Mouse (Mus musculus) inflammation-experienced regulatory T-cells, adult 6 months (primary cell): ENCODE measurements around the gene Togaram2. TPM values are rescaled to one million over a fixed set of nuclear protein-coding genes. Genes with fewer than 3 reads are reported as not detected.
"Not testable (repeated sequence)": the region's sequence is repeated elsewhere in the genome, so short reads cannot be mapped to it uniquely, and the experiment has no call there.

Experiments used
- ATAC-seq: one replicate; pipeline ENCODE4 v1.8.0; 2017
- polyA plus RNA-seq, 3 experiments: library from polyadenylated mRNA; unstranded; fragments of 100-300 nt; shearing (Covaris generic); gene quantifications; one replicate each; pipeline ENCODE4 v1.2.1; 2017

The Togaram2 gene
- polyA plus RNA-seq: not detected

- ATAC-seq: no peak
Measured at GRCm38 (mm10) chr17:71673092-71673491, at the start of gene Togaram2. Gene Togaram2 (plus strand): TSS chr17:71673261.

DNA sequence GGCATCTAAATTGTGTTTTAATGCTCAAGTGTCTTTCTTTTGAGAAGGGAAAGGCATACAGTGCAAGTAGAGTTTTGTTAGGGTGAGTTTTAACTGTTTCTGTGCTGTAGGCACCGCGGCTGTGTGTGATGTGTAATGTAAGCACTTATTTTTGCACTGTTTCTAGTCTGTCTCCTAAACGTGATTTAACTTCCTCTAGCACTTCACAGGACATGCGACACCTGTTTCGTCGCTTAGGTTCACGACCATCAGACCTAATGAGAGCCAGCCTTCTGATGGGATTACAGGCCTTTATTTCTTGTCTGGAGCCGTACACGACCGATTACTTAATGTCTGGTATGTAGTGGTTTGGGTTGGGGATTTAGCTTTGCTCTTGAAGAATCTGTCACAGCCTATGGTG lies 41.3 kb upstream of the Togaram2 start:
- no peak for ATAC-seq

DNA sequence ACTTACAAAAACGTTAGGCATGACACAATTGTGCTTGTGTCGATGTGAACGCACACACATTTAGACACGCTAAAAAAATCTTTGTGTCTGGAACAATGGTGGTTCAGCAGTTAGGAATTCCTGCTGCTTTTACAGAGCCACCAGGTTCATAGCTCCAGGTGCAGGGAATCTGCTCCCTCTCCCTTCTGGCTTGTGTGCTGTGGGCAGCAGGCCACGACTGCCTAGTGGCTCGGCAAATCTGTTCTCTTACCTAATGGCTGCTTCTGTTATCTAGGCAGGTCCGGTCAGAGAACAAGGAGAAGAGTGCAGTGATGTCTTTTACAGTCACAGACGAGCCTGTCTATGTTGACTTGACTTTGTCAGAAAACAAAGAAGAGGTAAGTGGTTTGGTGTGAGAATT lies 39.7 kb upstream of the Togaram2 start:
- no peak for ATAC-seq

DNA sequence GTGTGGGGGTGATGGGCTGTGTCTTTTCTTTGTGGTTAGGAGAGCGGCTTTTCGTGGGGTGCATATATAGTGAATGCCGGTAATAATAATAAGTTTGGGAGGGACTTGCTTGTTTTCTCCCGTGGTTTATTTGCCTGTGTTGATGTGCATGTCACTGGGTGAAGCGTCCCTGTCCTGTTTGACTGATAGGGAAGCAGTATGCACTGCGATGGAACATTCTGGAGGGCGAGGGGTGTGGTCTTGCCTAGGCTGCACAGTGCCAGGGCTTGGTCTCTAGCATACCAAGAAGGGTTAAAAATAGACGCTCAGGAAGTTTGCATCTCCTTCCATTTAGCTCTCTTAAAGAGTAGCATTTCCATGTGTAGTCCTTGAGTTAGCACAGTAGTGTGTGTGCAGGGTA lies 36.3 kb upstream of the Togaram2 start:
- no peak for ATAC-seq

- ATAC-seq: no peak
Measured at GRCm38 (mm10) chr17:71637750-71638265, 35.3 kb upstream of the Togaram2 start.

DNA sequence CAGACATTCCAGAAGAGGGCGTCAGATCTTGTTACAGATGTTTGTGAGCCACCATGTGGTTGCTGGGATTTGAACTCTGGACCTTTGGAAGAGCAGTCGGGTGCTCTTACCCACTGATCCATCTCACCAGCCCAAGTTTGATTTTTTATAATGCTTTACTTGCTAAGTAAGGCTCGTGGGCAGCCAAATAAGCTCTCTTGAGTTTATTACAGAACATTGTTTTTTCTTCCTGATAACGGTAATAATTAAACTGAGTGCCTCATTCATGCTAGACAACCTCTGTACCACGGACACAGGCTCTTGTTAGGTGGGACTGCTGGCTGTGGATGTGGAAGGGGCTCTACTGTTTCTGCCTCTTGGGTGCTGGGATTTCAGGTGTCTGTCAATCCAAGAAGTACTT lies 34.0 kb upstream of the Togaram2 start:
- ATAC-seq: not testable (repeated sequence)

GRCm38 (mm10) chr17:71640421-71641085 lies 32.5 kb upstream of the Togaram2 start:
- no peak for ATAC-seq

GRCm38 (mm10) chr17:71642190-71642589 lies 30.9 kb upstream of the Togaram2 start:
- no peak for ATAC-seq

DNA sequence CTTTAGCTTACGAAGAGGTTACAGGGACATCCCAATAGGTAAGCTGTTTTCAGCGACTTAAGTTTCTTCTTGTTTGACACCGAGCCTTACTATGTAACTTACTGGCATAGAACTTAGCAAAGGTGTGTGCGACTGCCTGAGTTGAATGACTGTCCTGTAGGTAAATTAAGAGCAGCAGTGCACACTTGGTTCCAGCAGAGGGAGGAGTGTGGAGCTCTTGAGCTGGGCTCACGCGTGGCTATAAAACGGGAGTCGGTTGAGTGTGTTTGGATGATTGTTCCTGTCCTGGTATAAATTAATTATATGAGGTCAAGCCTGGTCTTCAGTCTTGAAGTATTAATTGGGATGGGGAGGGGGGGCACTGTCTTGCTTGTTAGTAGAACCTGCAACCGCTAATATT lies 23.1 kb upstream of the Togaram2 start:
- ATAC-seq: no peak

DNA sequence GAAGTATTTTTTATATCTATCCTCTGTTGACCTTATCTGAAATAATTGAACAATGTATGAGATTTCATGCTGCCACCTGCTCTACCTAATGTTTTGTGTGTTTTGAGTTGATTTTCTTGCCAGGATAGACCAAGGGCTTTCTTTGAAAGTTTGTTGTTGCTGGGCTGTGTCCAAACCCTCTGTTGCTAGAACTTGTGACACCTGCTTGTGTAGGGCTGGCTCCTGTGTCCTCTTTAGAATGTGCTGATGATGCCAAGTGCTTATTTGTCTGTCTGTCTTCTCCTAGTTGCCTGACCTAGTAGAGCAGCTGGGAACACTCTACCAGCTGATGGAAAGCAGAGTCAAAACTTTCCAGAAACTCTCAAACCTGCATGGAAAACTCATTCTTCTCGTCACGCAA lies 20.6 kb upstream of the Togaram2 start:
- ATAC-seq: no peak

DNA sequence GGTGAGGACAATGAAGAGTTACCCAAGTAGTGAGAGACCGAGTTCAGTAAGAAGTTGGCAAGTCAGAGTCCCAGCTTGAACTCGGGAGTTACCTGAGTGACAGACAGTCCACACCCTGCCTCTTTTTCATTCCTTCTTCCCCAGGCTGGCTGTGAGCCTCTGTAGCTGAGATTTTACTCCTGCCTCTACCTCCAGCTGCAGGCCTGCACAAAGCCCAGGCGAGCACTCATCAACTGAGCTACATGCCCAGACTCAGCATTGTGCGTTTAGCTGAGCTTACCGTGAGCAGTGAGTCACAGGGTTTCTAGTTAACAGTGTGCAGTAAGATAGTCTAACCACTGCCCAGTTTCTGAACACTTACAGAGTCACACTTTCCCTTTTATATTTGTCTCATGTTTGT lies 20.1 kb upstream of the Togaram2 start:
- no peak for ATAC-seq

DNA sequence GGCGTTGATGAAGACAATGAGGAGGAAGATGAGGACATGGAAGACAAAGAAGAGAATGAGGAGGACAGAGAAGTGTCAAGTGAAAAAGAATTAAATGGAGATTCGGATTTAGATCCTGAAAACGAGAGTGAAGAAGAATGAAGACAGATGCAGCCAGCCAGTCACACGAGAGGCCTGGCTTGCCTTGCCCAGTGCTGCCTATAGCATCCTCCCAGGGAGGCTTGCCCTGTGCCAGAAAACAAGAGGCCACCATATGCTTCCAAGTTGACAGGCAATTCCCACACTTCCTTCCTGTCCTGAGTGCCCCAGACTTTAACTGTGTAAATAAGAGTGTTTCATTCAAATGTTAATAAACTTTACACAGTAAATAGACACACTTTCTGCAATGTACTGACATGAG lies 15.5 kb upstream of the Togaram2 start:
- ATAC-seq: no peak

GRCm38 (mm10) chr17:71658666-71659065 lies 14.4 kb upstream of the Togaram2 start:
- ATAC-seq: no peak

DNA sequence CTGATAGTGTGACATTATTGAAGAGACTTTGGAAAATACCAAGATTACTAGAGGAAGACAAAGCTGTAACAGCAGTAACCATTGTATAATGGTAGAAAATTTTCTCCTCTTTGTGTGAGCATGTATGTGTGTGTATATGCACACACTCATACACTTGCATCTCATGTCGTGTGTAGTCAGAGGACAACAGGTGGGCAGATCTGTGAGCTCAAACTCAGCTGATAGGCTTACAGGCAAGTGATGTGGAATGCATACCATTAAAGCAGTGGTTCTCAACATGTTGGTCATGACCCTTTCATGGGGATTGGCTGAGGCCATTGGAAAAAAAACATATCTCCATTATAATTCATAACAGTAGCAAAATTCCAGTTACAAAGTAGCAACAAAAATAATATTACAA lies 12.7 kb upstream of the Togaram2 start:
- no peak for ATAC-seq

GRCm38 (mm10) chr17:71662751-71663250 lies 10.3 kb upstream of the Togaram2 start:
- ATAC-seq: peak; percentile 79

- no peak for ATAC-seq
Measured at GRCm38 (mm10) chr17:71663491-71663890, 9.6 kb upstream of the Togaram2 start.

DNA sequence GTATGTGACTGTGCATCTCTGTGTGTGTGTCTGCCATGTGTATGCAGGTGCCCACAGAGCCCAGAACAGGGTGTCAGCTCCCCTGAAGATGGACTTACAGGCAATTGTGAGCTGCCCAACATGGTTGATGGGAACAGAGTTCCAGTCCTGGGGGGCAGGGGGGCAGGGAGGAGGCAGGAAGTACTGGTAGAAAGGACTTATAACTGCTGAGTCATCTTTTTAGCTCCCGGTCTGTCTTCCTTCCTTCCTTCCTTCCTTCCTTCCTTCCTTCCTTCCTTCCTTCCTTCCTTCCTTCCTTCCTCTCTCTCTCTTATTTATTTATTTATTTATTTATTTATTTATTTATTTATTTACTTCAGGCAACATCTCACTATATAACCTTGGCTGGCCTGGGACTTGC lies 8.9 kb upstream of the Togaram2 start:
- no peak for ATAC-seq

GRCm38 (mm10) chr17:71665201-71665600 lies 7.9 kb upstream of the Togaram2 start:
- ATAC-seq: no peak

DNA sequence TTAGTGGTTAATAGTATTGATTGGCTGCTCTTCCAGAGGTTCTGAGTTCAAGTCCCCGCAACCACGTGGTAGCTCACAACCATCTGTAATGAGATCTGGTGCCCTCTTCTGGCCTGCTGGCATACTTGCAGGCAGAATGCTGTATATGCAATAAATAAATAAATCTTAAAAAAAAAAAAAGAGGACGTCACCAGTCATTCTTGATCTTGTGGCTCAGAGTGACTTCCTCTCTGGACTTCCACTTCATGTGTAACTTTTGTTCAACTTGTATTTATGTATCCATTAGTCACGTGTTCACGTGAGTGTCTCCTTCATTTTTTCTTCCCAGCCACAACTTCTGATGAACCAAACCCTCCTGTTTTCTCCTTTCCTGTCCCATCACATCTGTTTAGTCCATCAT lies 3.5 kb upstream of the Togaram2 start:
- no peak for ATAC-seq

GRCm38 (mm10) chr17:71671840-71672546 lies 1.1 kb upstream of the Togaram2 start:
- ATAC-seq: no peak

DNA sequence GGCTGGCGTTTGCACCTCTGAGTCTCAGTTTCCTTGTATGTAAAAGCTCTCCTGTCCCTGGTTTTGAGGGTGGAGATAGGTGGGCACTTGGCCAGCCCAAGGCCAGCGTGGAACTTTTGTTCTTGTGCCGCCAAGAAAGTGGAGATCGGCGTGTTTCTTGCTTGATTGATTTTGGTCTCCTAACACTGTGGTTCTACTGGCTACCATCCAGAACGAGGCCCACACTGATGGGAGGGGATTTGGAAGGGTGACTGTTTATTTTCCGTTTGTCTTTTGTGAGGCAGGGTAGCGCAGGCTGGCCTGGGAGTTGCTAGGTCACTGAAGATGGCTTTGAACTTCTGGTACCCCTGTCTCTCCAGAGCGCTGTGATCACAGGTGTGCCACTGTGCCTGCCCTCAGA lies 875 bp downstream of the Togaram2 start:
- no peak for ATAC-seq

GRCm38 (mm10) chr17:71674886-71675285 lies 1.8 kb downstream of the Togaram2 start:
- no peak for ATAC-seq

DNA sequence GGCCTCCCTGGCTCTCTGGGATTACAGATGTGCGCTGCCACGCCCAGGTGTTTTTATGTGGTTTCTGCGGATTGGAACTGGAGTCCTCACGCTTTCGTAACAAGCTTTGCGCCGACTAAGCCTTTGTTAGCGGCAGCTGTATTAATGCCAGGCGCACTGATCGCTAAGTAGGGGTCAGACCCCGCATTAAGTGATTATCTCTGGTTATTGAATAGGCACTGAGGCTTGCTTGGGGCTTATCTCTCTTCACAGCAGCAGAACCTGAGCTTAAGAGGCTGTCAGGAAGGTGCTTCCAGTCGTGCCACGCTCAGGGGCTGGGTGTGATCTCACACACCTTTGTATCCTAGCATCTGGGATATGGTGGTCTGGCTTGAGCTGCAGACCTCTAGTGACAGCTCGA lies 8.6 kb downstream of the Togaram2 start:
- no peak for ATAC-seq

DNA sequence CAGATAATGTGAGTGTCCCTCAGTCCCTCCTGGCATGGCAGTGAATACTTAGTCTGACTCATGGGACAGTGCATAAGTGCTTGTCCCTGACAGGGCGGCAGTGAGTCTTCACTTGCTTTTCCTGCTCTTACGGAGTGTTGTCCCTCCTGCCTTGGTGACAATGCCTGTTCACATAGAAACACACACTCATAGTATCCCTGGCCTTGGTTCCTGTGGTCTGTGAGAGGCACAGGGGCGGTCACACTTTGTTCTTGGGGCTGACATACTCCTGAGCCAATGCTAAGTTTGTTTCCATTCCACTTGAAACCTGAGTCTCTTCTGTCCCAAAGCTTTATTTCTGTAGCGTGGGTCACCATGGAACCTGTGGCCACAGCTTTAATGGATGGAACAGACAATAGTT lies 9.3 kb downstream of the Togaram2 start:
- no peak for ATAC-seq
